Mouse (Mus musculus): ENCODE results near the gene Apc2. TPM values are rescaled to one million over a fixed set of nuclear protein-coding genes. Genes with fewer than 3 reads are reported as not detected.

Apc2 gene
- polyA plus RNA-seq, 2 experiments, result 0.04 TPM; not detected in 1

DNA sequence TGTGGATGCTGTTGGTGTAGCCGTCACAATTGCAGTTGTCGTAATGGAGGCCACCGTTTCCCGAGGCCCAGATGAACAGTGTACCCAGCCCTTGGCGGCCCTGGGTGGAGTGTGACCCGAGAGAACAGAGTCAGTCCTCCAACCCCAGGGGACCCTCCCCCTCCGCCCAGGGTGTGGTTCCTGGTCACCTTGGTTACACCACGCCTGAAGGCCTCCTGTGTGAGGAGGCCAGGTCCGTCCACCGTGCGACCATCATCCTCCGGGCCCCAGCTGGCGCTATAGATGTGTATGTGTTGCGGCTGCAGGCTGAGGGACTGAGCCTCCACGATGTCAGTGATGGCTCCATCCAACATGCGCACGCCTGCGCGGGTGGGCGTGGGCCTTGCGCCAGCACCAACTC lies 29.3 kb downstream of the Apc2 start:
- Histone ChIP-seq H3K9ac (replicated peaks) (no peak overlapping the region), H3K27me3 (ENCODE audit: control insufficient read depth, insufficient read depth, low read length) (no peaks in the 10 kb centered on the region), H3K36me3 (replicated peaks; ENCODE audit: control insufficient read depth, insufficient read depth, low read depth) (no peaks in the 10 kb centered on the region), H3K27ac (no peak overlapping the region), H3K4me2 (ENCODE audit: low read depth) (no peak overlapping the region), H3K4me3 (ENCODE audit: insufficient read depth in 1 of 2, low read depth in 2 of 2, low read length in 2 of 2) (no peak overlapping the region), H3K4me1 (replicated peaks; ENCODE audit: control insufficient read depth in 2 of 2, insufficient read depth in 2 of 2, low read length in 1 of 2) (peaks cover 5 to 12% of the 10 kb centered on the region in 2 experiments), H3K9me3 (ENCODE audit: control insufficient read depth, low read length) (no peaks in the 10 kb centered on the region)
- ATAC-seq (ENCODE audit: insufficient read depth) (no peak), DNase-seq (ENCODE audit: low read depth in 3 of 3, low spot score in 3 of 3) (no peak)
- no peak for TF ChIP-seq CTCF (IDR thresholded peaks at IDR 0.05; ENCODE audit: low read depth)
- TF ChIP-seq EP300 (IDR thresholded peaks at IDR 0.05; ENCODE audit: low read depth), result no peak
- WGBS (ENCODE audit: insufficient replicate concordance), result 78% methylated on average over 21 of the region's 21 CpGs

DNA sequence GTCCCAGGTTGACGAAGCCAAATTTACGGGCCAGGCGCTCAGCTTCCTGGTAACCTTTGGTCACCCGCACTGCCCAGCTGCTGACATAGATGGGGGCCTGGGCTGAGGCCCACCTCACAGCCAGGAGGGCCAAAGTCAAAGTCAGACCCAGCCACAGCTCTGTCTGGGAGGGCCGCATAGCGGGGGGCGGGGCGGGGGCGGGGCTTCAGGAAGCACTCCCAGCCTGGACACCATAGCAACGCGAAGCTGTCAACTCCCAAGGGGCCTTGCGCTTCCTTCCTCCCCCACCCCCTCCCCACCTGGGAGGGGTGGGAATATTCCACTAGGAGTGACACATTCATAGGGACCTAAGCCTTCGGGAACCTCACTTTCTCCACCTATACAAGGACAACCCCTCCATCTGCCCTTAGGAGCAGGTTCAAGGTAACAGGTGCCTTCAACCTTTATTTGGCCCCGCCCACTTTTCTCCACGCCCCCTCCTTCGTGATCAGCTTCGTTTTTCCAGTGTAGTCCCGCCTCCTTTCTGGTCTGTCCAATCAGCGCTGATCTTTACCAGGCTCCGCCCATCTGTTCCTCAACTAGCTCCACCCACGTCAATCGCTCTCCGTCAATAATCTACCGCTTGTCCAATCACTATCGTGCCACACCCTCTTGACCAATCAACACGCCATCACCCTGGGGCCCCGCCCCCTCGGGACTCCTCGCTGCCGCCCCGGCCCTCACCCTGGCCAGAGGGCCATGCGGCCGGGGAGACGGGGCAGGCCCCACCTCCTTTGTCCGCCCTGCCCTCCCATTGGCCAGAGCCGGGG lies 33.7 kb downstream of the Apc2 start, which contains the start of the genes Pcsk4 and Reep6:
Pcsk4 (minus strand) TSS at position 226 of the 809 bp plus-strand sequence.
Reep6 (plus strand) TSS at position 681 of the 809 bp plus-strand sequence.
- no peaks in the 10 kb centered on the region for H3K9me3 ChIP-seq (ENCODE audit: control insufficient read depth, low read length)
- no peaks in the 10 kb centered on the region for H3K27me3 ChIP-seq (ENCODE audit: control insufficient read depth, insufficient read depth, low read length)
- H3K4me3 ChIP-seq (ENCODE audit: insufficient read depth in 1 of 2, low read depth in 2 of 2, low read length in 2 of 2), result peak within 1 kb of the TSS; percentile 42 to 66
- H3K4me1 ChIP-seq (replicated peaks; ENCODE audit: control insufficient read depth in 2 of 2, insufficient read depth in 2 of 2, low read length in 1 of 2), result peaks cover 30 to 38% of the 10 kb centered on the region in 2 experiments
- ATAC-seq (ENCODE audit: insufficient read depth), result peak; percentile 85
- H3K27ac ChIP-seq, result peak within 1 kb of the TSS; percentile 88
- no peaks in the 10 kb centered on the region; the same call in 1 of the 2 replicates for H3K36me3 ChIP-seq (replicated peaks; ENCODE audit: control insufficient read depth, insufficient read depth, low read depth)
- peak within 1 kb of the TSS; percentile 91 for H3K4me2 ChIP-seq (ENCODE audit: low read depth)
- TF ChIP-seq CTCF (IDR thresholded peaks at IDR 0.05; ENCODE audit: low read depth) (no peak), EP300 (IDR thresholded peaks at IDR 0.05; ENCODE audit: low read depth) (no peak)
- 6% methylated on average over 36 of the region's 36 CpGs for WGBS (ENCODE audit: insufficient replicate concordance)
- peak within 1 kb of the TSS; percentile 63 for H3K9ac ChIP-seq (replicated peaks)
- DNase-seq (ENCODE audit: low read depth in 3 of 3, low spot score in 3 of 3), result peak; percentile 92 to 96 (median 95)

DNA sequence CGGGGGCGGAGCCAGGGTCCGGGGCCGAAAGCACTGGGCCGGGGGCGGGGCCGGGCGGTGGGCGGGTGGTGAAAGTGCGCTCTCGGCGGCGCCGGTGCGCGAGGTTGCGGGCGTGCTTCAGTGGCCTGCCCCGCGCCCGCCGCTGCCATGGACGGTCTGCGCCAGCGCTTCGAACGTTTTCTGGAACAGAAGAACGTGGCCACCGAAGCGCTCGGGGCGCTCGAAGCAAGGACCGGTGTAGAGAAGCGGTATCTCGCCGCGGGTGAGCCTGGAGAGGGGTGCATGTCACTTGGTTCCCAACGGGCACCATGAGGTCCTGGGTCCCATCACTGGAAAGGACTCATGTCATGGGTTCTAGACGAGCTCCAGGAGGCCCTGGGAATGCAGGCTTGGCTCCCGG lies 34.3 kb downstream of the Apc2 start:
- Histone ChIP-seq H3K27ac (peak overlapping the region; percentile 88), H3K4me1 (replicated peaks; ENCODE audit: control insufficient read depth in 2 of 2, insufficient read depth in 2 of 2, low read length in 1 of 2) (peaks cover 30 to 38% of the 10 kb centered on the region in 2 experiments), H3K27me3 (ENCODE audit: control insufficient read depth, insufficient read depth, low read length) (no peaks in the 10 kb centered on the region), H3K4me3 (ENCODE audit: insufficient read depth in 1 of 2, low read depth in 2 of 2, low read length in 2 of 2) (peak overlapping the region; percentile 42 to 66), H3K4me2 (ENCODE audit: low read depth) (peak overlapping the region; percentile 91), H3K9ac (replicated peaks) (peak overlapping the region; percentile 63), H3K9me3 (ENCODE audit: control insufficient read depth, low read length) (no peaks in the 10 kb centered on the region), H3K36me3 (replicated peaks; ENCODE audit: control insufficient read depth, insufficient read depth, low read depth) (no peaks in the 10 kb centered on the region; the same call in 1 of the 2 replicates)
- under 1% methylated on average over 41 of the region's 41 CpGs for WGBS (ENCODE audit: insufficient replicate concordance)
- no peak for DNase-seq (ENCODE audit: low read depth in 3 of 3, low spot score in 3 of 3)
- TF ChIP-seq CTCF (IDR thresholded peaks at IDR 0.05; ENCODE audit: low read depth) (no peak), EP300 (IDR thresholded peaks at IDR 0.05; ENCODE audit: low read depth) (no peak)
- ATAC-seq (ENCODE audit: insufficient read depth), result no peak

DNA sequence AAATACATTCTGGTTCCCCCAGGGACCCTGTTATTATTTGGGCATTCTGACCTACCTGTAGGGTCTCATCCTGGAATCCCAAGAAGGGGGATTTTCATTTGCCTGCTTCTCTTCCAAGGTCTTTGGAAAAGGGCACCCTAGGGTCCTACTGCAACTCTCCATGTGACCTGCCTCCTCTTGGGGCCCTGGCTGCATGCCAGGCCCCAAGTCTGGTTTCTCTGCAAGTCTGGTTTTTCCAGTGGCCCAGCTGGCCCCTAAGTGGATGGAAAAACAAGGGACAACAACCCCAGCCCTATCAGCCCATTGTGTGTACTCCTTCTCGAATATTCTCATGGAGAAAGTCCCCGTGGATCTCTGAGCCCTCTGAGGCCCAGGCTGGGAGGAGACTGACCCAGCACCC lies 35.1 kb downstream of the Apc2 start:
- no peak for TF ChIP-seq EP300 (IDR thresholded peaks at IDR 0.05; ENCODE audit: low read depth)
- TF ChIP-seq CTCF (IDR thresholded peaks at IDR 0.05; ENCODE audit: low read depth), result no peak
- peak overlapping the region; percentile 88 for H3K27ac ChIP-seq
- H3K9me3 ChIP-seq (ENCODE audit: control insufficient read depth, low read length), result no peaks in the 10 kb centered on the region
- ATAC-seq (ENCODE audit: insufficient read depth) (no peak), DNase-seq (ENCODE audit: low read depth in 3 of 3, low spot score in 3 of 3) (no peak)
- peaks cover 7% of the 10 kb centered on the region for H3K36me3 ChIP-seq (replicated peaks; ENCODE audit: control insufficient read depth, insufficient read depth, low read depth)
- peak overlapping the region; percentile 42 to 66 for H3K4me3 ChIP-seq (ENCODE audit: insufficient read depth in 1 of 2, low read depth in 2 of 2, low read length in 2 of 2)
- peak overlapping the region; percentile 63 for H3K9ac ChIP-seq (replicated peaks)
- peak overlapping the region; percentile 91 for H3K4me2 ChIP-seq (ENCODE audit: low read depth)
- WGBS (ENCODE audit: insufficient replicate concordance), result 66% methylated on average over 2 of the region's 2 CpGs
- H3K27me3 ChIP-seq (ENCODE audit: control insufficient read depth, insufficient read depth, low read length), result no peaks in the 10 kb centered on the region
- peaks cover 30 to 38% of the 10 kb centered on the region in 2 experiments for H3K4me1 ChIP-seq (replicated peaks; ENCODE audit: control insufficient read depth in 2 of 2, insufficient read depth in 2 of 2, low read length in 1 of 2)
